Mouse (Mus musculus) forebrain, postnatal 0 days (tissue): ENCODE results near the gene Zfp511. TPM values are rescaled to one million over a fixed set of nuclear protein-coding genes. Genes with fewer than 3 reads are reported as not detected.

ENCODE experiments used
- ATAC-seq: fragments of 200-750 bp; cut with Nextera tagmentation; 2 replicates; pipeline ENCODE4 v1.8.0; 2017; ENCODE audit warnings: mild to moderate bottlenecking, moderate library complexity
- DNase-seq: peaks from one replicate; pipeline ENCODE4 v3.0.0-alpha.2; 2015
- H3K27ac ChIP-seq: fragments of 300-500 bp; sonication (generic); 2 replicates; pipeline ENCODE4 v1.5.1; 2014; ENCODE audit warnings: low read depth, mild to moderate bottlenecking, antibody characterized with exemption, low read length, moderate library complexity, mixed read lengths
- H3K27me3 ChIP-seq: fragments of 300-500 bp; sonication (generic); 2 replicates; pipeline ENCODE4 v1.6.1; 2014; ENCODE audit warnings: mild to moderate bottlenecking, low read length, mixed read lengths; ENCODE audit not compliant: insufficient read depth
- H3K36me3 ChIP-seq: fragments of 300-500 bp; sonication (generic); 2 replicates; pipeline ENCODE4 v1.6.1; 2014; ENCODE audit warnings: mild to moderate bottlenecking, moderate library complexity; ENCODE audit not compliant: insufficient read depth
- H3K4me1 ChIP-seq: fragments of 300-500 bp; sonication (generic); 2 replicates; pipeline ENCODE4 v1.6.1; 2014; ENCODE audit warnings: antibody characterized with exemption; ENCODE audit not compliant: insufficient read depth
- H3K4me2 ChIP-seq: fragments of 300-500 bp; sonication (generic); 2 replicates; pipeline ENCODE4 v1.6.1; 2014; ENCODE audit warnings: low read depth, mild to moderate bottlenecking, moderate library complexity
- H3K4me3 ChIP-seq: fragments of 300-500 bp; sonication (generic); 2 replicates; pipeline ENCODE4 v1.5.1; 2014; ENCODE audit warnings: low read depth, low read length, mixed read lengths
- H3K9ac ChIP-seq: fragments of 300-500 bp; sonication (generic); 2 replicates; pipeline ENCODE4 v1.6.1; 2014; ENCODE audit warnings: mild to moderate bottlenecking
- H3K9me3 ChIP-seq: fragments of 300-500 bp; sonication (generic); 2 replicates; pipeline ENCODE4 v1.6.1; 2016; ENCODE audit warnings: low read length
- CTCF ChIP-seq: sonication (generic); IDR thresholded peaks from 2 replicates; pipeline ENCODE4 v1.5.1; 2016; ENCODE audit warnings: antibody characterized with exemption, control low read depth, low read depth
- WGBS: fragments of 180-500 bp; shearing (Covaris S2); extraction: QIAGEN DNeasy Blood & Tissue Kit; methylation state at CpG from one replicate; pipeline ENCODE4 v1.1.7; 2014; 5-methylcytosine and 5-hydroxymethylcytosine counted together
- polyA plus RNA-seq: library from polyadenylated mRNA; unstranded; fragments of >200 nt; fragmentation: Nextera tagmentation; extraction: Ambion mirVana; gene quantifications from 2 replicates; pipeline ENCODE4 v1.2.1, GENCODE M21; 2015
- total RNA-seq: library from RNA; depleted of rRNA; stranded (reverse); fragments of >200 nt; gene quantifications from 2 replicates; pipeline ENCODE4 v1.2.3, GENCODE M21; 2014

Gene Zfp511
- total and polyA plus RNA-seq, 2 experiments from 2014 or later: 56.1 to 66.1 TPM

GRCm38 (mm10) chr7:139998691-139999350, 37.4 kb upstream of the Zfp511 start:
- no peak for TF ChIP-seq CTCF
- H3K36me3 ChIP-seq: peaks cover 64% of the 10 kb centered on the region
- WGBS: 92% methylated on average over 13 of the region's 13 CpGs

GRCm38 (mm10) chr7:140001086-140001740, 35.0 kb upstream of the Zfp511 start:
- Histone ChIP-seq H3K4me1 (no peaks in the 10 kb centered on the region), H3K27me3 (no peaks in the 10 kb centered on the region), H3K9me3 (no peaks in the 10 kb centered on the region), H3K9ac (no peak overlapping the region), H3K4me3 (no peak overlapping the region), H3K36me3 (peaks cover 73% of the 10 kb centered on the region), H3K27ac (no peak overlapping the region), H3K4me2 (no peak overlapping the region)
- 46% methylated on average over 12 of the region's 12 CpGs for WGBS
- ATAC-seq (no peak), DNase-seq (no peak)
- TF ChIP-seq CTCF: no peak

More at GRCm38 (mm10) chr7:139998691-139999350, 37.4 kb upstream of the Zfp511 start:
- H3K4me3 ChIP-seq: no peak overlapping the region
- ATAC-seq (no peak), DNase-seq (no peak)
- H3K9me3 ChIP-seq: no peaks in the 10 kb centered on the region
- H3K4me1 ChIP-seq: no peaks in the 10 kb centered on the region
- no peak overlapping the region for H3K27ac ChIP-seq
- H3K9ac ChIP-seq: no peak overlapping the region
- H3K4me2 ChIP-seq: no peak overlapping the region
- H3K27me3 ChIP-seq: no peaks in the 10 kb centered on the region

DNA sequence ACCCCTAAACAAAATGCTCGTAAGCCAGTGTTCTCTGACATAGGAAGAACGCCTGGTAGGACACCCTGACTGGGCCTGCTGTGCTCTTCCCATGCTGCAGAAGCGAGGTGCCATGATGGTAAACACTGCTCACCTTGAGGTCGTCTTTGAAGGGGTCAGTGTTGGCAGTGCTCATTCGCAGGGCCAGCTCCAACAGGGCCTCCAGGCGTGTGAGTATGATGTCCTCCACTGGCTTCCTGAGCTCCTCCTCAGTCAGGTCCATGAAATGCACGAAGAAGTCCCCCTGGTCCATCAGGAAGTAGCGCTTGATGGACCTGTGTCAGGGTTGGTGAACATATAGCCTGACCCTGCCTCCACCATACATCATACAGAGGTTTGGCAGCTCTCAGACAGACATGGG, 31.5 kb upstream of the Zfp511 start:
- no peak overlapping the region for H3K4me3 ChIP-seq
- 96% methylated on average over 8 of the region's 8 CpGs for WGBS
- peaks cover 52% of the 10 kb centered on the region for H3K36me3 ChIP-seq
- no peaks in the 10 kb centered on the region for H3K27me3 ChIP-seq
- H3K27ac ChIP-seq: no peak overlapping the region
- ATAC-seq (no peak), DNase-seq (no peak)
- TF ChIP-seq CTCF: no peak
- H3K9ac ChIP-seq: no peak overlapping the region
- no peaks in the 10 kb centered on the region for H3K4me1 ChIP-seq
- H3K9me3 ChIP-seq: no peaks in the 10 kb centered on the region
- no peak overlapping the region for H3K4me2 ChIP-seq

DNA sequence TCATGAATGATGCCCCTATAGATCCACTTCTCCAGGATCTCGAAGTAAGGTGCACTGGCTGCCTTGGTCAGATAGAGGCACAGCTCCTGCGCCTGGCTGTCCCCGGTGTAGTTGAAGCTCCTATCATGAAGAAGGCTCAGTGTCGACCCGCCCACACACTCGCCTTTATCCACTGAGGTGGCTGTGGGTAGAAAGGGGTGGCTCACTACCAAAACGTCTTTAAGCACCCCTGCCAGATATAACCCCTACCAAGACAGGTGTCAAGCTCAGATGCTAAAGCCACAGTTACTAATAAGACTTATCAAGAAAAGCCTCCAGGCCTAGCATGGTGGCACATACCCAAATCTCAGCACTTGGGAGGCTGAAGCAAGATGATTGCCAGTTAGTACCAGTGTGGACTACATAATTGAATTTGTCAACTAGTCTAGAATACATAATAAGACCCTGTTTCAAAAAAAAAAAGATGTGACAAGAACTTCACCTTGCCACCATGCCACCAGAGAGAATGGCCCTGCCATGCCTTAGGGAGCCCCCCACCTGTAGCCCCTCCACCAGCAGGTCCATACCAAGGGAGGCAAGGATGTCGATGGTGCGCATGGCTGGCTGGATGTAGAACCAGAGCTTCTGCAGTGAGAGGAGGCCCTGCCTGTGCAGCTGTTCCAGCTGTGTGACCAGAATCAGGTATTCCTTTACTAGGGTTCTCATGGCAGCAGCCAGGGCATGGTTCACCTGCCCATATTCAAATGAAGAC, 29.2 kb upstream of the Zfp511 start:
- Histone ChIP-seq H3K36me3 (peaks cover 37% of the 10 kb centered on the region), H3K4me3 (no peak overlapping the region), H3K9ac (no peak overlapping the region), H3K9me3 (no peaks in the 10 kb centered on the region), H3K27ac (no peak overlapping the region), H3K27me3 (no peaks in the 10 kb centered on the region), H3K4me1 (no peaks in the 10 kb centered on the region), H3K4me2 (no peak overlapping the region)
- DNase-seq: no peak
- no peak for ATAC-seq
- WGBS: 93% methylated on average over 9 of the region's 9 CpGs
- TF ChIP-seq CTCF: no peak

- peaks cover 37% of the 10 kb centered on the region for H3K36me3 ChIP-seq
- no peak overlapping the region for H3K9ac ChIP-seq
- no peak overlapping the region for H3K4me2 ChIP-seq
- no peak for TF ChIP-seq CTCF
- H3K27ac ChIP-seq: no peak overlapping the region
- no peaks in the 10 kb centered on the region for H3K4me1 ChIP-seq
- H3K4me3 ChIP-seq: no peak overlapping the region
- 95% methylated on average over 9 of the region's 9 CpGs for WGBS
- no peak for ATAC-seq
- no peak for DNase-seq
- no peaks in the 10 kb centered on the region for H3K9me3 ChIP-seq
- no peaks in the 10 kb centered on the region for H3K27me3 ChIP-seq
Measured at GRCm38 (mm10) chr7:140007781-140008180, 28.4 kb upstream of the Zfp511 start.

DNA sequence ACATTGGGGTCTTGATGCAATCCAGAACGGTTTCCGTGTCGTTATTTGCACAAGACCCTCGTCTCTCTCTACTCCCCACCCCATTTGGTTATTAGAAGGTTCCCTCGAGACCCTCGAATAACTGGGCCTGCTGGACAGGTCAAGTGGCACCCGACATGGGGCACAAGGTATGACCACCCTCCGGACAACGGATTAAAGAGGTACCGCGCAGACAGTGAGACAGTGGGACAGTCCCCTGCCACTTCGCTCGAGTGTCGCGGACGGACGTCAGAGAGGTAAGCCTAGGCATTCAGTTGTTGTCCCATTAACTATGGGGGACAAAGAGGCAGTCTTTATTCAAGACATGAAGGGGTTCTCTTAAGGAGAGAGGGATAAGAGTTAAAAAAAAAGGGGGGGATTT, 24.9 kb upstream of the Zfp511 start:
- Histone ChIP-seq H3K4me2 (no peak overlapping the region), H3K4me3 (no peak overlapping the region), H3K27ac (no peak overlapping the region), H3K36me3 (peaks cover 15% of the 10 kb centered on the region), H3K9me3 (no peaks in the 10 kb centered on the region), H3K9ac (no peak overlapping the region), H3K27me3 (no peaks in the 10 kb centered on the region), H3K4me1 (no peaks in the 10 kb centered on the region)
- DNase-seq (no peak), ATAC-seq (no peak)
- no peak for TF ChIP-seq CTCF
- 95% methylated on average over 17 of the region's 17 CpGs for WGBS

DNA sequence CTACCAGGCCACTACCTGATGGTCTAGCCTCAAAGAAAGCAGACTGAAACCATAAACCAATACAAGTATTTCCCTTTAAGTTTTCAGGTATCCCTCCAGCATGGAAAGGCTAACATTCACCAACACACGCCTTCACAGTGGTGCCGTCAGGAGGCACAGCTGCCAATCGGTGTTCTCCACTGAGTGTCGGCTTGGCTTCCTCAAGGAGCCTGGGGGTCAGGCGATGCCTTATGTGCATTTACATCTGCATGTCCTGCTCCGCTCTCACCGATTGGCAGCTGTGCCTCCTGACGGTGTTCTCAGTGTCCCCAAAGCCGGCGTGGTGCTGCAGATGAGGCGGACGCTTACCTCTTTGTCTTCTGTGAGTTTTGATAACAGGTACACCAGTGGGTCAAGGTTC, 4.4 kb upstream of the Zfp511 start:
- H3K4me1 ChIP-seq: peaks cover 8% of the 10 kb centered on the region; the same call in 1 of the 2 replicates
- H3K9ac ChIP-seq: no peak overlapping the region
- no peaks in the 10 kb centered on the region for H3K27me3 ChIP-seq
- no peak overlapping the region for H3K27ac ChIP-seq
- peaks cover 54% of the 10 kb centered on the region for H3K36me3 ChIP-seq
- H3K4me3 ChIP-seq: no peak overlapping the region
- no peak overlapping the region for H3K4me2 ChIP-seq
- WGBS: 94% methylated on average over 12 of the region's 12 CpGs
- DNase-seq (no peak), ATAC-seq (no peak)
- H3K9me3 ChIP-seq: no peaks in the 10 kb centered on the region
- TF ChIP-seq CTCF: no peak
